Mouse (Mus musculus) hindbrain, postnatal 0 days (tissue): ENCODE measurements around the gene Samd15. TPM values are rescaled to one million over a fixed set of nuclear protein-coding genes. Genes with fewer than 3 reads are reported as not detected.

ENCODE experiments used
- ATAC-seq: fragments of 200-750 bp; cut with Nextera tagmentation; 2 replicates; pipeline ENCODE4 v1.8.0; 2017; ENCODE audit warnings: mild to moderate bottlenecking, moderate TSS enrichment, moderate library complexity
- DNase-seq: peaks from one replicate; pipeline ENCODE4 v3.0.0-alpha.2; 2015; ENCODE audit warnings: low spot score
- H3K27ac ChIP-seq: fragments of 300-500 bp; sonication (generic); 2 replicates; pipeline ENCODE4 v1.5.1; 2014; ENCODE audit warnings: mild to moderate bottlenecking
- H3K27me3 ChIP-seq: fragments of 300-500 bp; sonication (generic); 2 replicates; pipeline ENCODE4 v1.6.1; 2014; ENCODE audit warnings: low read length, mixed read lengths; ENCODE audit not compliant: insufficient read depth
- H3K36me3 ChIP-seq: fragments of 300-500 bp; sonication (generic); 2 replicates; pipeline ENCODE4 v1.6.1; 2014; ENCODE audit warnings: low read length, mixed read lengths; ENCODE audit not compliant: insufficient read depth
- H3K4me1 ChIP-seq: fragments of 300-500 bp; sonication (generic); 2 replicates; pipeline ENCODE4 v1.6.1; 2014; ENCODE audit warnings: antibody characterized with exemption, low read length, mixed read lengths; ENCODE audit not compliant: insufficient read depth
- H3K4me2 ChIP-seq: fragments of 300-500 bp; sonication (generic); 2 replicates; pipeline ENCODE4 v1.6.1; 2014; ENCODE audit warnings: low read depth, mild to moderate bottlenecking, low read length, moderate library complexity, mixed read lengths
- H3K4me3 ChIP-seq: fragments of 300-500 bp; sonication (generic); 2 replicates; pipeline ENCODE4 v1.5.1; 2014; ENCODE audit warnings: low read length
- H3K9ac ChIP-seq: fragments of 300-500 bp; sonication (generic); replicated peaks from 2 replicates; pipeline ENCODE4 v1.6.1; 2014; ENCODE audit warnings: mild to moderate bottlenecking, low read length, moderate library complexity, mixed read lengths
- H3K9me3 ChIP-seq: fragments of 300-500 bp; sonication (generic); 2 replicates; pipeline ENCODE4 v1.6.1; 2016; ENCODE audit warnings: low read length, mixed read lengths
- CTCF ChIP-seq: IDR thresholded peaks from 2 replicates; pipeline ENCODE4 v1.5.1; 2016; ENCODE audit warnings: antibody characterized with exemption, control low read depth, low read depth
- WGBS: fragments of 180-500 bp; shearing (Covaris S2); extraction: QIAGEN DNeasy Blood & Tissue Kit; methylation state at CpG from one replicate; pipeline ENCODE4 v1.1.7; 2014; 5-methylcytosine and 5-hydroxymethylcytosine counted together
- polyA plus RNA-seq: library from polyadenylated mRNA; unstranded; fragments of >200 nt; fragmentation: Nextera tagmentation; extraction: Ambion mirVana; gene quantifications from 2 replicates; pipeline ENCODE4 v1.2.1, GENCODE M21; 2015
- total RNA-seq: library from RNA; depleted of rRNA; stranded (reverse); fragments of >200 nt; gene quantifications from 2 replicates; pipeline ENCODE4 v1.2.3, GENCODE M21; 2014; rRNA removed

Gene Samd15
- total and polyA plus RNA-seq, 2 experiments from 2014 or later, result 0.10 to 2.3 TPM

GRCm38 (mm10) chr12:87256629-87257028 is 57.1 kb downstream of the Samd15 start:
- Histone ChIP-seq H3K4me2 (no peak overlapping the region), H3K36me3 (peaks cover 76% of the 10 kb centered on the region), H3K9me3 (no peaks in the 10 kb centered on the region), H3K27ac (no peak overlapping the region), H3K4me1 (no peaks in the 10 kb centered on the region), H3K4me3 (no peak overlapping the region), H3K9ac (no peak overlapping the region), H3K27me3 (no peaks in the 10 kb centered on the region)
- no peak for TF ChIP-seq CTCF
- DNase-seq, result no peak
- ATAC-seq, result no peak
- WGBS, result 94% methylated on average over 5 of the region's 5 CpGs

GRCm38 (mm10) chr12:87260562-87260961 is 61.0 kb downstream of the Samd15 start:
- Histone ChIP-seq H3K27me3 (no peaks in the 10 kb centered on the region), H3K4me3 (no peak overlapping the region), H3K9me3 (no peaks in the 10 kb centered on the region), H3K27ac (no peak overlapping the region), H3K4me2 (no peak overlapping the region), H3K4me1 (no peaks in the 10 kb centered on the region), H3K36me3 (peaks cover 47% of the 10 kb centered on the region), H3K9ac (no peak overlapping the region)
- 91% methylated on average over 8 of the region's 8 CpGs for WGBS
- TF ChIP-seq CTCF, result no peak
- ATAC-seq, result no peak
- DNase-seq, result no peak

Other genes with a start within 250 kb of the Samd15 start
- 38.6 and 39.4 TPM in 2 replicates for gene Zdhhc22, start 209.3 kb upstream of the Samd15 start, total RNA-seq
- gene Zdhhc22, start 209.3 kb upstream of the Samd15 start, polyA plus RNA-seq, result 21.8 and 25.2 TPM in 2 replicates
- 23.3 and 25.7 TPM in 2 replicates for gene Tmem63c, start 178.4 kb upstream of the Samd15 start, total RNA-seq
- 7.9 and 8.6 TPM in 2 replicates for gene Tmem63c, start 178.4 kb upstream of the Samd15 start, polyA plus RNA-seq
- gene Ngb, start 97.2 kb upstream of the Samd15 start, total RNA-seq, result 9.3 and 11.8 TPM in 2 replicates
- 9.1 and 9.4 TPM in 2 replicates for gene Ngb, start 97.2 kb upstream of the Samd15 start, polyA plus RNA-seq
- gene Gstz1, start 52.6 kb upstream of the Samd15 start, total RNA-seq, result 56.3 and 61.1 TPM in 2 replicates
- gene Gstz1, start 52.6 kb upstream of the Samd15 start, polyA plus RNA-seq, result 45.6 and 45.8 TPM in 2 replicates
- 31.0 and 40.7 TPM in 2 replicates for gene Pomt2, start 51.8 kb upstream of the Samd15 start, total RNA-seq
- 12.0 and 12.4 TPM in 2 replicates for gene Pomt2, start 51.8 kb upstream of the Samd15 start, polyA plus RNA-seq
- gene Tmed8, start 731 bp downstream of the Samd15 start, total RNA-seq, result 13.7 and 14.0 TPM in 2 replicates
- gene Tmed8, start 731 bp downstream of the Samd15 start, polyA plus RNA-seq, result 3.4 and 3.9 TPM in 2 replicates
- 0.84 TPM in 1 of 2 replicates, not detected in the other for gene Noxred1, start 39.0 kb downstream of the Samd15 start, total RNA-seq
- 0.48 TPM in 2 replicates for gene Noxred1, start 39.0 kb downstream of the Samd15 start, polyA plus RNA-seq
- 51.6 and 61.3 TPM in 2 replicates for gene Vipas39, start 66.5 kb downstream of the Samd15 start, total RNA-seq
- 49.8 and 50.5 TPM in 2 replicates for gene Vipas39, start 66.5 kb downstream of the Samd15 start, polyA plus RNA-seq
- 75.0 and 102 TPM in 2 replicates for gene Ahsa1, start 66.8 kb downstream of the Samd15 start, total RNA-seq
- 177 and 178 TPM in 2 replicates for gene Ahsa1, start 66.8 kb downstream of the Samd15 start, polyA plus RNA-seq
- gene Ism2, start 100.0 kb downstream of the Samd15 start, total RNA-seq, result 2.1 and 6.1 TPM in 2 replicates
- gene Ism2, start 100.0 kb downstream of the Samd15 start, polyA plus RNA-seq, result 1.5 and 1.9 TPM in 2 replicates
- 32.8 and 38.0 TPM in 2 replicates for gene Sptlc2, start 188.6 kb downstream of the Samd15 start, total RNA-seq
- 86.9 and 88.7 TPM in 2 replicates for gene Sptlc2, start 188.6 kb downstream of the Samd15 start, polyA plus RNA-seq
- 84.2 and 159 TPM in 2 replicates for gene Slirp, start 244.2 kb downstream of the Samd15 start, total RNA-seq
- gene Slirp, start 244.2 kb downstream of the Samd15 start, polyA plus RNA-seq, result 215 and 224 TPM in 2 replicates
- 23.0 and 25.8 TPM in 2 replicates for gene Alkbh1, start 244.3 kb downstream of the Samd15 start, total RNA-seq
- 41.3 and 41.9 TPM in 2 replicates for gene Alkbh1, start 244.3 kb downstream of the Samd15 start, polyA plus RNA-seq